Mouse (Mus musculus) kidney, adult 9 months (tissue): ENCODE data around the gene Sh3bp1.
"Not testable (repeated sequence)": the region's sequence is repeated elsewhere in the genome, so short reads cannot be mapped to it uniquely, and the experiment has no call there.

Experiments used
- DNase-seq: peaks from one replicate; pipeline ENCODE4 v3.0.0; 2022

Sh3bp1 gene

DNA sequence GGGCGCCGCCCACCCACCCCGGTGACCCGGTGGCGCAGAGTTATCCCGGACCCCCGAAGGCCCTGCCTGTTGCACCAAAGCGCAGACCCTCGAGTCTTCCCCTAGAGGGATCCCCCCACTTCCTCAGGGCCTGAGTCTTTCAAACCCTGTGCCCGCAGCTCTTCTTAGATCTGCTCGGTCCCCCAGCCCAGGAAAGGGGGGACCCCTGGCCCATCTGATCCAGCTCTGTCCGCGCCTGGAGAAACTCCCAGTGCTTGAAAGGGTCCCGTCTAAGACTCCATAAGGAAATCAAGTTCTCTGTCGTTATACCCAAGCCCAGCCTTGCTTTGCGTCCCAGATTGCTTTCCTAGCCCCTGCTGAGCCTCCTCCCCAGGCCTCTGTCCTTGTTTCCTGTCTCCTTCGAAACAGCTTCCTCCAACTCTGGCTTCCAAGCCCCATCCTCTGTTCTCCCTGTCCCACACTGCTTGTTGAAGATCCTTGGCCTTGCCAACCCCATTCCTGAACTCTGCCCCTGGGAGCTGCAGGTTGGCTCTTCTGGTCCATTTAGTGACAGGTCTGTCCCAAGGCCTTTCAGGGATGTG is 21.7 kb upstream of the Sh3bp1 start:
- DNase-seq: peak; percentile 59

DNA sequence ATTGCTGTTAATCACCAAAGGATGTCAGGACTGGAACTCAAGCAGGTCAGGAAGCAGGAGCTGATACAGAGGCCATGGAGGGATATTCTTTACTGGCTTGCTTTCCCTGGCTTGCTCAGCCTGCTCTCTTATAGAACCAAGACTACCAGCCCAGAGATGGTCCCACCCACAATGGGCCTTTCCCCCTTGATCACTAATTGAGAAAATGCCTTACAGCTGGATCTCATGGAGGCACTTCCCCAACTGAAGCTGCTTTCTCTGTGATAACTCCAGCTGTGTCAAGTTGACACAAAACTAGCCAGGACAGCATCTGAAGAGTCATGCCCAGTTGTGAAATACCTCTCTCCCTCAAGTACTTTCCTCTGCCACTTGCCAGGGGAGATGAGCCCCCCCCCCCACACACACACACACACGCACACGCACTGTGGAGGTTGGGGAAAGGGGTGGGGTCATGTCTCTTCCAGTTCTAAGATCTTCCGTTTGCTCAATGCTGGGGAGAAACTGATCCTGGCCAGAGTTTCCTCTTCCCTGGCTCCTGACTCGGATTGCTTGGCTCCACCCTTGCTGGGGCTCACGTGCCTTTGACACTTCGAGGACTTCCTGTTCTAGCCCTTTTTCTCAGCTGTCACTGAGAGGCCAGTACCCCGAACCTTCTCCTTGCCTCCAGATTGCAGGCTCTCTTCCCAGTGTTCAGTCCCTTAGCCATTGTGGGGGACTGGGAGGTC is 20.6 kb upstream of the Sh3bp1 start:
- DNase-seq: not testable (repeated sequence)

DNA sequence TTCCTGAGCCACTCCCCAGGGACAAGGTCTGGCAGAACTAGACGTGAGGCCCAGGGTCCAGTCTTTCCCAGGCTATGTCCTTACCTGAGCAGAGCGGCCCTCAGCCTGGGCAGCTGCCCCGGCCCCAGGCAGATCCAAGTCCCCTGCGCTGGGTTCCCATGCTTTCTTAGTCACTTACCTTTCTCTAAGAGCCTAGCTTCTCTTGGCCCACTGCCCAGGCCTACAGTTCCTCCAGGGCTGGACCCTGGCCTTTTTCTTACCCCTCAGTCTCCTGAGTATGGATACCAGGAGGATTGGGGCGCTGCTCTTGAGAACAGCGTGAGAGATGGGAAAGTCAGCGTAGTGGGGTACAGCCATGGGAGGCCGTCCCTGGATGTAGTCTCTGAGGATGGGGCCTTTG is 19.1 kb upstream of the Sh3bp1 start:
- DNase-seq: no peak

- no peak for DNase-seq
Measured at GRCm38 (mm10) chr15:78881828-78882227, 17.7 kb upstream of the Sh3bp1 start.

- DNase-seq: no peak
Measured at GRCm38 (mm10) chr15:78889401-78889853, 10.1 kb upstream of the Sh3bp1 start.

GRCm38 (mm10) chr15:78892440-78892839 is 7.1 kb upstream of the Sh3bp1 start:
- no peak for DNase-seq

DNA sequence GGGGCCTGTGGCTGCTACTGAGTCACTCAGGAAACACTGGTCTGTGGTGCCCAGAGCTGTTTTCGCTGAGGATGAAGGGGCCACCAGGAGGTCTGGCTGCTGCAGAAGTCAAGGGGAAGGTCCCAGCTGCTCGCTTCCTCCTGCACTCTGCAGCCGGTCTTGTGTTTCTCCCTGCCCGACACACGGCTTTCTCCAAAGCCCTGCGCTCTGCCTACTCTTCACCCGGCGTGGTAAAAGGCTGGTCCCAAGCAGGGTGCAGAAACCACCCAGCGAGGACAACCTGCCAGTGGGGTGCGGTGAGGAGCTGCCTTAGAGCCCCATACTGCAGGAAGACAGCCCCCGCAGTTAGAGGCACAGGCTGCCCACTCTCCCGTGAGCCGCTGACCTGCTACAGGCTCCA is 4.8 kb upstream of the Sh3bp1 start:
- DNase-seq: no peak

DNA sequence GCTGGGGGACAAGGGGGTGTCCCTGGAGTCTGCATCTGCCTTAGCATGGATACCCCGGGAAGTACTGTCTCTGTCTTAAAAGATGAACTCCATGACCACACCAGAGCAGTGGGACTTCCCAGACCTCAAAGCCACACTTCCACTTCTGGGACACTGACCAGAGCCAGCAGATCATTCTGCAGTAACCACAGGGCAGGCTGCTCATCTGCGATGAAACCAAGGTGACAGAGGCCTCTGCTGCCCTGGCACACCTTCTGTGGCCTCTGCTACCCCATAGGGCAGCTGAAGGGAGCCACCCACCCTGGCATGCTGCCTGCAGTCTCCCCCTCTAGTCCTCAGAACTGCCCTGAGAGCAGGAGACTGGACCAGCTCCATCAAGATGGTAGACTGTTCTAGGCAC is 3.8 kb upstream of the Sh3bp1 start:
- no peak for DNase-seq

DNA sequence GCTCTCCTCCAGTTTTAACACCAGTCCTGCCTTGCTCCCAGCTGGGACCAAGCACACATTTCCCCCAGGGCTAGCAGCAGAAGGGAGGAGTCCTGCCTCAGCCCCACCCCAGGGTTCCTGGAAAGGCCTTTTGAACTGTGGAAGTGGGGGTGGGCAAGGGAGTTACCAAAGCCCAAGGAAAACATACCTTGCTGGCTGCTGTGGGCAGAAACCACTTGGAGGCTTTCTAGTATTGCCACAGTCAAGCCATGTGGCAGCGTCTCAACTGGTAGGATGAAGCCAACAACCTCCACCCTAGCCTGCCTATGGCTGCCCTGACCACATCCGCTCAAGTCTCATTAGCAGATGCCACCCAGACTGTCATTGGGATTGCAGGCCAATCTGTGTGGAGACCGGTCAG is 3.4 kb upstream of the Sh3bp1 start:
- no peak for DNase-seq

DNA sequence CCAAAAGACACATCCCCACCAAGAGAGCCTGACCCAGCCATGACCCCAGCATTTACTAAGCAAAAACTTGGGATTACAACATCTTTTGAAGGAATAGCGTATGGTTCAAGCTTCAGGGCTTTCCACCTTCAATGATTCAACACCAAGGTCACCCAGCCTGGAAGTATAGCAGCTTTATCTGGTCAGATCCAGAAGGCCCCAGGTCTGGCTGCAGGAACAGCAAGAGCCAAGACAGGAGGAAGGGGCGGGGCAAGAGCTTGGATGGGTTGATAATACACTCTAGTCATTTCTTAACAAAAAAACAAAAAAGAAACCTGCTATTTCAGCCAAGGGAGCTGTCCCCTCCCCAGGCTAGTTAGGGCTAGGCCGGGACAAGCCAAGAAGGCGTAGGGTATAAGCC is 2.1 kb upstream of the Sh3bp1 start:
- peak; percentile 45 for DNase-seq

DNA sequence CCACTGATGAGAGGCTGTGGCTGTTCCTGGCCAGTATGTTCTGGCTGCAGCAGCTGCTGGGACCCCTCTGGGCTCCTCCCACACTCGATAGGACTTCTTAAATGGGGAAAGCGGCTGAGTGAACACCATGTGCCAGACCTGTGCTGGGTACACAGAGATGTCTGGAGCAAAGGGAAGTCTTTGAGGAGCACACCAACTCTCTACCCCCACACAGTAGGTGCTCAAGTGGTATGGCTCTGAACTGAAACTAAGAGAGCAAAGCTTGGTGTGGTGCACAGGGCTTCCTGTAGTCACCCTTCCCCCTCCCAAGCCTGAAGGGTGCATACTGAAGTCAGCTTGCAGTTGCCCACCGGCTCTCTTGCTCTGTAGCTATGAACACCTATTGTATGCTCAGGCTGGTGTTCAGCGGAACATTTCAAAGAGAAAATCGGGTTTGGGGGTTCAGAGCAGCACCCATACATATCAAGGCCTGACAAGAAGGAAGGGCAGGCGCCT is 1.0 kb upstream of the Sh3bp1 start:
- no peak for DNase-seq

DNA sequence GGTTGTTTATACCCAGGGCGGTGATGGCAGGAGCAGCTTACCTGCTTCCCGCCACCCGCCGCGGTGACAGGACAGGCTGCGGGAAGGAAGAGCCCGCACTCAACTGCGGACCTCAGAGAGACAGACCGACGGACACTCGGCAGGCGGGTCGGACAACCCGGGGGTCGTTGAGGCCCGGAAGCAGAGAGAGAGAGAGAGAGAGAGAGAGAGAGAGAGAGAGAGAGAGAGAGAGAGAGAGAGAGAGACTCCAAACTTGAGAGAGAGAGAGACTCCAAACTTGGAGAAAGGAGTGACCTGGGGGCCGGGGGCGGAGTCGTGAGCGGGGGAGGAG is 194 bp upstream of the Sh3bp1 start, which contains the start of gene Gm49510:
TSS of gene Gm49510 (plus strand) at position 259 of the 331 bp plus-strand sequence.
- DNase-seq: no peak

DNA sequence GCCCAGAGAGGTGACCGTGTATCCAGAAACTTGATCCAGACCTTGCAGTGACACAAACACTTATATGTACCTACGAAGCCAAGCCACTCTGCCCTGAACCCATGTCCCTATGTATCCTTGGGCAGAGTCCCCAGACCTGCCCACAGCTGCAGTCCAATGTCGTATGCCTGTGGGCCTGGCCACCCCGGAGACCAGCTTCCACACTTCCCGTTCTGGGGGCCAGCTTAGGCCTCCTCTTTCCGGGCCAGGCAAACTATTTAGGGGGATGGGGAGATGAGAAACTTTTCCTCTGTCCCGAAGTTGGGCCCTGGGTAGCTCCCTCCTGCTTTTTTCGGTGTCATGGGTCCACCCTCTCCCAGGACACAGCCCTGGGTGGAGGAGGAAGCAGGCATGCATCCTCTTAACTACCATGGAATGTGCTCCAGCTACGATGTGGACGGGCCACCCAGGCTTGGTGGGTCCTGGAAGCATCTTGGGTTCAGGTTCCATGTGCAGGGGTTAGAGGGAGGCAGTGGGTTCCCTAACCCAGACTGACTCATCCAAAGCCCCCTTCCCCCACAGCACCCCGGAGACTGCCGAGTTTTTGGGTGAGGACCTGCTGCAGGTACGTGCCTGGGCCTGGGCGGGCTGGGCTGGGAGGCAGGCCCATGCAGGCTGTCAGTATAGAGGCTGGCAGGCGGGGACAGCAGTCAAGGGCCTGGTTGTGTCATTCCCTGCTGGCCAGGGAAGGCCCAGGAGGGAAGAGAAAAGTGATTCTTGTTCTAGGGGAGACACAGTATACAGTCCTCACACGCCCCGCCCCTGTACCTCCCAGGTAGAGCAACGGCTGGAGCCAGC is 1.2 kb downstream of the Sh3bp1 start:
- no peak for DNase-seq

DNA sequence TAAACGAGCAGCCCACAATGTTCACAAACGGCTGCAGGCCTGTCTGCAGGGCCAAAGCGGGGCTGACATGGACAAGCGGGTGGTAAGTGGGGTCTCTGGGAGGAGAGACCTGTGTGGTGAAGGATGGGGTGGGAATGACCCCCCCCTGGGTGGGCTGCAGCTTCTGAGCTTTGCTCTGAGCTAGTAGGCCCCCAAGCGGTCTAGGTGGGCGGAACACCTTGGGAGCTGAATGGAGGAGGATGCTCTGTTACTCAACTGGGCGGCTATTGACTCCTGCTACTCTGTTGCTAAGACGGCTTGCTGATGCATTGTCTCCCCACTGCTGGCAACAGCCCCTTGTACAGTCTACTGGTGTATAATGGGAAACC is 1.8 kb downstream of the Sh3bp1 start:
- DNase-seq: no peak

GRCm38 (mm10) chr15:78903243-78903642 is 3.7 kb downstream of the Sh3bp1 start:
- DNase-seq: peak; percentile 88

DNA sequence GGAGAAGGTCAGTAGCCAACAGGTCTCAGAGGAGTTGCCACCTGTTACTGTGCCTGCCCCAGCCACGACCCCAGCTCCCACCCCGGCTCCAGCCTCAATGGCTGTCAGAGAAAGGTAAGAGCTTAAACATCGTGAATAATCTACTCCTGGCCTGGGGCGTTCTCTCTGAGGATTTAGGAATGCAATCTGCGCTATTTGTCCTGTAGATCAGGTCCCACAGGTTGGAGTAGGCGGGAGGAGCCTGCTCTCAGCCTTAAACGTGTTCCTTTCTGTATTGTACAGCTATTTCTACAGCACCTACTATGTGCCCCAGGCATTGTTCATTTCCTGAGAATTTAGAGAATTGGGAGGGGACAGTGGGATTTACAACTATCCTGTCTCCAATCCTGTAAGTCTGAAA is 8.8 kb downstream of the Sh3bp1 start:
- DNase-seq: no peak

- DNase-seq: no peak
Measured at GRCm38 (mm10) chr15:78908982-78909381, 9.4 kb downstream of the Sh3bp1 start.

GRCm38 (mm10) chr15:78912040-78912439 is 12.5 kb downstream of the Sh3bp1 start:
- peak; percentile 65 for DNase-seq

DNA sequence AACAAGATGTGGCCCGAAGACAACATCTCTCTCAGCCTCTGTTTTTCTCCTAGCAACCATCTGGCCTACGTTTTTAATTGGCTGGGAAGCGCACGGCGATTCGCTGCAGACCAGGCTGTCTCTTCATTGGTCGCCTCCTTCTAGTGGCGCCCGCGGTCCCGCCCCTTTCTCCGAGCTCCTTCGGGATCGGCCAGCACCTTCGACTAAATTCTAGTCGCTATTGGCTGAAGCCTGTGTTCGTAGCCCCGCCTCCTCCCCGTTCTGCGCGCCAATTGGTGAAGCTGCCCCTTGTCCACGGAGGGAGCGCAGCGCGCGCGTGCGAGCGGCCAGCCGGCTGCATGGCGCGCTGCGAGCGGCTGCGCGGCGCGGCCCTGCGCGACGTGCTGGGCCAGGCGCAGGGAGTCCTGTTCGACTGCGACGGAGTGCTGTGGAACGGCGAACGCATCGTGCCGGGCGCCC is 14.1 kb downstream of the Sh3bp1 start, which contains the start of gene Pdxp:
TSS of gene Pdxp (plus strand) at position 288 of the 459 bp plus-strand sequence.
- DNase-seq: peak; percentile 92

DNA sequence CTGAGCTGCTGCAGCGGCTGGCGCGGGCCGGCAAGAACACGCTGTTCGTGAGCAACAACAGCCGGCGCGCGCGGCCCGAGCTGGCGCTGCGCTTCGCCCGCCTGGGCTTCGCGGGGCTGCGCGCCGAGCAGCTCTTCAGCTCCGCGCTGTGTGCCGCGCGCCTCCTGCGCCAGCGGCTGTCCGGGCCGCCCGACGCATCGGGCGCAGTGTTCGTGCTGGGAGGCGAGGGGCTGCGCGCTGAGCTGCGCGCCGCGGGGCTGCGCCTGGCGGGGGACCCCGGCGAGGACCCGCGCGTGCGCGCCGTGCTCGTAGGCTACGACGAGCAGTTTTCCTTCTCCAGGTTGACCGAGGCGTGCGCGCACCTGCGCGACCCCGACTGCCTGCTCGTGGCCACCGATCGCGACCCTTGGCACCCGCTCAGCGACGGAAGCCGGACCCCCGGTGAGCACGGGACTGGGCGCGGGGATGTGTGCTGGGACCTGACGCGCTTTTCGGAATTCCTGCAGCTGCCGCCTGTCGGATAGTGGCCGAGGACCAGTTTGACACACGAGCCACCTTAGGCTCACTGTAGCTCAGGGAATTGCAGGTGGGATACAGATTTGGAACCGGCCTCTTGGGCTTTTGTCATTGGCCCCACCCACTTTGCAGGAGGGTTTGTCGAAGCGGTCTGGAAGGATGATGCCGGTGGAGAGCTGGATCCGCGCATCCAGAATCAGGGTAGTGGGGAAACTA is 14.7 kb downstream of the Sh3bp1 start:
- no peak for DNase-seq

DNA sequence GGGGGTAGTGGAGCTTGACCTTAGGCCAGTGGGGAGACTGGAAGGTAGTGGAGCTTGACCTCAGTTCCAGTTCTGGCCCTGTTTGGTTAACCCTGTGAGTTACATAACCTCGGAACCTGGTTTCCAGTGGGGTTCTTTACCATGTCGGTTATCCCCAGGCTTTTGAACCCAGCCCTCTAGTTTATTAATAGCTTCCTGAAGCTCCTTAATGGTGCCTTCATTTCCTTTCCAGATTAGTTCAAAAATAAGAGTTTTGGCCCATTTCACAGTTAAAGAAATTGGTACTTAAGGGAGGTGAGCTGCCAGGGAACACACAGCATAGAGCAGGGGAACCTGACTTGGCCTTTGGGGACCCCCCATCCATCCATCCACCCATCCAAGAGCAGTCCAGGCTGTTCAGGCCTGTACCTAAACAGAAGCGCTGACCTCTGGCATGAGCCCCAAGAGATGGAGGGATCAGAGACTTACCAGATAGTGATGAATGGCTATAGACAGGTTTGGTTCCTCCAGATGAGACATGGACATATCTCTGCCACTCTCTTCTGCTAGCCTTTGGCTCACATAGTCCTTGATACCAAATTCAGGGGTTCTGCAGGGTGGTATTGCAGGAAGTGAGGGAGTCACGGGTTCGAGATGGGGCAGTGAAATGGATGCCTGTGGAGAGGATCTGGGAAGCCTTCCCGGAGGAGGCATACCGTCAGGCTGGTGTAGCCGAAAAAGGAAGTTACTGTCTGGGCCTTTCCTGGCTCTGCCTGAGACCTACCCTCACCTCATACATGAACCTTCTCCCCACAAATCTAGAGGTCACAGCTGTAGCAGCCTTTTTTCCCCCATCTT is 15.5 kb downstream of the Sh3bp1 start:
- DNase-seq: no peak

- peak; percentile 82 for DNase-seq
Measured at GRCm38 (mm10) chr15:78915660-78916017, 16.1 kb downstream of the Sh3bp1 start.
